Mouse (Mus musculus) urinary bladder, postnatal 4 days (tissue): Measurements from ENCODE around the gene Olfr69.
"Not testable (repeated sequence)": the region's sequence is repeated elsewhere in the genome, so short reads cannot be mapped to it uniquely, and the experiment has no call there.

Source experiments
- DNase-seq, 2 experiments: peaks; one replicate each; pipeline ENCODE4 v3.0.0; 2021 to 2022; ENCODE audit warnings: low spot score in 2 of 2

Olfr69 gene

DNA sequence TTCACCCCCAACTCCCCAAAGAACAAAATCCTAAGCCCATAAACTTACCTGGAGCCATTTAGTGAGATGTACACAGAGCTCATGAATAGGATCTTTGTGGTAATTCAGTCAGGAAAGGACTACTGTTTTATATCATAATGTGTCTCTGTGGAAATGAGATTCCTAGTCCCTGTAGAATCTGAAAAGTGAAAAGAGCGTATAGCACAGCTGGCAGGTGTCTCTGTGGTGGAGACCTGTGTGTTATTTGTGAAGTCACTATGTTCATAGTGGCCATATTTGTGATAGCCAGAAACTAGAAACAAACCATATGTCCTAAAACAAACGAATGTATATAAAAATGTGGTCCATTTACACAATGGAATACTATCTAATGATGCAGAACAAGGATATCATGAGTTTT is at the start of gene Olfr69:
Gene Olfr69 (minus strand): TSS at position 101 of the 400 bp plus-strand sequence.
- DNase-seq = no peak

- DNase-seq = not testable (repeated sequence)
These were observed 43.7 kb upstream of the Olfr69 start for GRCm38 (mm10) chr7:103815085-103815484.

- no peak for DNase-seq
These were observed 42.4 kb upstream of the Olfr69 start, which contains the start of gene Hbb-bt for GRCm38 (mm10) chr7:103813766-103814165. Gene Hbb-bt, minus strand, starts transcription at chr7:103813996.

GRCm38 (mm10) chr7:103813152-103813551 is 41.8 kb upstream of the Olfr69 start:
- DNase-seq = not testable (repeated sequence)

DNA sequence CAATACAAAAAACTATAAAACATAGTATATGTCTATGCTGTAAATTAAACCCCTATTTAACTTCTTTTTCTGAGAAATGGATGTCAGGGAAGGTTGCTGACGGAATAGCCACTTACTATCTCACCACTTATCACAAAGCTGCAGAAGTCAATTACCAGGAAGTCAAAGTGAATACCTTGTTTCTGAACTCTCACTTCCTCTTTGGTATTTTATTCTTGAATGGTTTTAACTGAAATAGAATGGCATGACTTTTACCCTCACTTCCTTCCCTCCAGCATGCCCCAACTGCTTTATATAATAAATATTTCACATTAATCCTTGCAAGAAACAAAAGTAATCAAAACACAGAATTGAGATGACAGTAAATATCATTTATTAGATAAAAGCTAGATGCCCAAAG is 40.8 kb upstream of the Olfr69 start:
- DNase-seq = no peak

DNA sequence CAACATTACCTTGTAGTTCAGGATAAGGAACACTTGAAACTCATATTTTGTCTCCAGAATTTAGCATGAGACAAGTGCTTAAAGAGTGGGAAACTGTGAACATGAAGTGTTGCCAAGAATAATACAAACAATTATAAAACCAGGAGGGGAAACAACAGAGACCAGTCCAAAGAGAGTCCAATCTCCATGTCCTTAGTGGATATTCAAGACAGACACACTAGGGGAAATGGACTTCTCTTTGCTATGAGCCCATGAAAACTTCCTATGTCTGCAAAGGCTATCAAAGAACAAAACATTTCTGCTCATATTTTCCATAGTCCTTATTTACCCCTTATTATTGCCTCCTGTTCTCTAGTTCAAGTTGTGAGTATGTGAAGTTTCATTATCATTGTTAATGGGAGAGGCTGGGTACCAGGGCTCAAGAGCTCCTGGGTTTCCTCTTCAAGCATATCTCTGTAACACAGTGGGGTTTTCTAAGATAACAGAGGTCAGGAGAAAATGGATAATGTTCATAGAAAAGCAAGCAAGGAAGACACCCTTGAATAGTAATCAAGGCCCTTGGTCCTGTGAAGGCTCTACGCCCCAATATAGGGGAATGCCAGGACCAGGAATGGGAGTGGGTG is 39.9 kb upstream of the Olfr69 start:
- no peak for DNase-seq

GRCm38 (mm10) chr7:103810746-103811145 is 39.4 kb upstream of the Olfr69 start:
- no peak for DNase-seq

DNA sequence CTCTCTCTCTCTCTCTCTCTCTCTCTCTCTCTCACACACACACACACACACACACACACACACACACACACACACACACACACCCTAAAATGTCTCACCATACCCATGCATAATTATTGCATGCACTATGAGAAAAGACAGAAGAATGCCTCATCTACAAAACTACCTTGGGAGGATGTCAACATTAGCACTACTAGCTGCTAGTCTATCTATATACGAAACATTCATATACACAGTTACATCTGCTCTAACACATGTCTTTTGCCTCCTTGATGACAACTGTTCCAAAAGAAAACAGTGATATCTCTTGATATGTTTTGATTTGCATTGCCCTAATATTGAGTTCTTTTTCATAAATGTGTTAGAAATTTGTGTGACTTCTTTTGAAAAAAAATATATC is 38.9 kb upstream of the Olfr69 start:
- no peak for DNase-seq

DNA sequence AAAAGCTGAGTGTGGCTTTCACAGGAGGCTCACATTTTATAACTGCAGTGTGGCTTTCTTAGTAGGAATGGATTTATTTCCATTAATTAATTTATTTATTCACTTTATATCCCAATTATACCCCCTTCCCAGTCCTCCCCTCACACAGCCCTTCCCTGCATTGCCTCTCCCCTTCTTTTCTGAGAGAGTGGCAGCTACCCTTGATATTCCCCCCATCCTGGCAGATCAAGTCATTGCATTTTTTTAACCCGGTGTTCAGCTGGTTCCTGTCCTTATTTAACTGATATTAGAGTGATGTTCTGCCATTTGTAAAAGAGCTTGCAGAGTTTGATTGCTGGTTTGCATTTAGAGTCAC is 38.4 kb upstream of the Olfr69 start:
- DNase-seq = no peak

DNA sequence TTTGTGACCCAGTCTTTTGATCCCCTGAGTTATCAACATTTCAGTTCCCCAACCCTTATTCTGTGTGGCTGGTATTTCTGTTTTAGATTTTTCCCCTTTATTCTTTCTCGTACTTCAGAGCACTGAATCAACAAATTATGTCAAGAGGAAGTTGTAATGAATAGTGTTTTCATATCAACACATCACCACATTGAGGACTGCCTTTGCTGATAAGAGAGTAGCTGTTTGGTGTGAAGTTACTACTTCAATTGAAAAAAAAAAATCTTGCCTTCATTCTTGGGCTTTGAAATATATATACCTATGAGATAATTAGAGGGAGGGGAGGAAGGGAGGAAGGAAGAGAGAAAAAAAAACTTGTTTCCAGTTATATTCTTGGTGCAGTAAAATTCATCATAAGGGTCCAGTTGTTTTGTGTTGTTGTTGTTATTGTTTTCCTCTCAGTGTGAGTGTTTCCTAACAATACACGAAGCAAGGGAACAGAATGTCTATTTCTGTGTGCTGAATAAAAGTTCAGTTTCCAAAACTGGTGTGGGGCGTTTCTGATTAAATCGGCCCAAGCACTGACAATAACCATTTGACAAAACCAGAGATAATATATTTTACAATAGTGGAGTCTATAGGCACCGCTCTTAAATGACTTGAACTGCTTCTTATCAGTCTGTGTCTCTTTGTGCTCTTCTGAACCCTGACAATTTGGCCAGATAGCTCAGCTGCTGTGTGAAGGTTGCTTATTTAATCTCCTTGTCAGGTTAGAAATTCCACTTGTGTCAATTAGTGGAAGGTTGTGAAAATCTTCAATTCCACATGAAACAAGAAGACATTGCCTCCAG is 37.8 kb upstream of the Olfr69 start:
- no peak for DNase-seq

DNA sequence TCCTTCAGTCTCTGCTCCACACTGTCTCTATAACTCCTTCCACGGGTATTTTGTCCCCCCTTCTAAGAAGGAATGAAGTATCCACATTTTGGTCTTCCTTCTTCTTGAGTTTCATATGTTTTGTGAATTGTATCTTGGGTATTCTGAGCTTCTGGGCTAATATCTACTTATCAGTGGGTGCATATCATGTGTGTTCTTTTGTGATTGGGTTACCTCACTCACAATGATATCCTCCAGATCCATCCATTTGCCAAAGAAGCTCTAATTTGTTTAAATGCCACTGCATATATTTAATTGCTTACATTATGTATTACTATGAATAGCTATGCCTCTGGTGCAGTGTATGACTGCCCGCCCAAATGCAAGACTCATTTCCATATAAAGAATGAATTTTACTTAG is 36.7 kb upstream of the Olfr69 start:
- DNase-seq = not testable (repeated sequence)

GRCm38 (mm10) chr7:103806856-103807255 is 35.5 kb upstream of the Olfr69 start:
- no peak for DNase-seq

DNA sequence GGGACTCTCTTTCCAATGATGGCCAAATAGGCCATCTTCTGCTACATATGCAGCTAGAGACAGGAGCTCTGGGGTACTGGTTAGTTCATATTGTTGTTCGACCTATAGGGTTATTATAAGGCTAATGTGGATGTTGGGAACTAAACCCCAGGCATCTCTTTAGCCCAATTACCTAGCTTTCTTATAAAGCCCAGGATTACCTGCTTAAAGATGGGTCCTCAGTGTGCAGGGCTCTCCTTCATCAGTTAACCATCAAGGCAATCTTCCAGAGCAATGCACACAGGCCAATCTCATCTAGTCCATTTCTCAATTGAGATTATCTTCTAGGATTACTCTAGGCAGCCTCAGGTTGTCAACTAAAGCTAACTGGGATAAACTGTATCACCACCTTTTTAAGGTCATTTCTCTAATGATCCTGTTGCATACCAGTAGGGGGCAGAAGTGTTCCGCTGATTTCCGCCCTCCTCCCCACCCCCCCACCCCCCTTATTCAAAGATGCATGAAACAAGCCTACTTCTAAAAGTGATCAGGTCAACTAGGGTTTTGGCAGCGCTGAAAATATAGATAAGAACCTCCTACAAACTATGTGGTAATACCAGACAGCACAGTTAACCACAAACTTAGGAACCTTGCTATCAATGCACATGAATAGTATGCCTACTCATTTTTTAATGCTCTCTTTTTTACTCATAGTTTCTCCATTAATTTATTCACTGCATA is 21.4 kb upstream of the Olfr69 start:
- DNase-seq = no peak

DNA sequence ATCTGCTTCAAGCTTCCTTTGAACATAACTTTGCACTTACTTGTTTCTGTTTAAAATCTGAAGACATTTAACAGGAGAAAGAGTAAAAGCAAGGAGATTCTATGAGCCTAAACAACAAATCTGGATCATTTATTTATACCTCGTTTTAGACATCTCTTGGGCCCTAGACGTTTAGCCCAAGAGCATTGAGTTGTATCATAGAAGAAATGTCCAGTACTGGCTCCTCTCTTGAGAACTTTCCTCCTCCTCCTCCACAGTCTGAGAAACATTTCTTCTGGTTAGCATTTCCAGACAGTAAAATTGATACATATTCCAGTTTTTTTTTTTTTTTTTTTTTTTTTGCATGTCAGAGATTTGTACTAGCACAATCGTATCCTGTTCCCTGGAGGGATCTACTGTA is 20.3 kb upstream of the Olfr69 start, which contains the start of gene Olfr67:
Gene Olfr67 (minus strand): TSS at position 101 of the 400 bp plus-strand sequence.
- no peak for DNase-seq

DNA sequence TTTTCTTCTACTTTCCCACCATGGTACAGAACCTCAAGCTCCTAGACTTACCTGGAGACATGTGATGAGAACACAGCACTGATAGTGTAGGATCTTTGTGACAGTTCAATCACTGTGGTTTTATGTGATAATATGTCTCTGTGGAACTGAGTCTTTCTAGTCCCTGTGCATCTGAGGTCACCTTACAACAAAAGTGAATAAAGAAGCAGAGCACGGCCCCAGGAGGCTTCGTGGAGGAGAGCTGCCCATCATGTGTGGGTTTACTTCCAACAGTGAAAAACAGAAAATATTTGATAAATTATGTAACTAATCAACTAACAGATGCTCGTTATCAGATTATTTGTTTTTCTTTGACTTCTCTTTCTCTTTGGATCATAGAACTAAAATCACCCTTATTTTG is 8.2 kb upstream of the Olfr69 start, which contains the start of gene Olfr68:
Gene Olfr68 (minus strand): TSS at position 101 of the 400 bp plus-strand sequence.
- no peak for DNase-seq

GRCm38 (mm10) chr7:103777652-103778051 is 6.3 kb upstream of the Olfr69 start:
- not testable (repeated sequence) for DNase-seq

- not testable (repeated sequence) for DNase-seq
These were observed 3.7 kb downstream of the Olfr69 start for GRCm38 (mm10) chr7:103767687-103768086.

- DNase-seq = not testable (repeated sequence)
These were observed 9.2 kb downstream of the Olfr69 start for GRCm38 (mm10) chr7:103762212-103762611.

DNA sequence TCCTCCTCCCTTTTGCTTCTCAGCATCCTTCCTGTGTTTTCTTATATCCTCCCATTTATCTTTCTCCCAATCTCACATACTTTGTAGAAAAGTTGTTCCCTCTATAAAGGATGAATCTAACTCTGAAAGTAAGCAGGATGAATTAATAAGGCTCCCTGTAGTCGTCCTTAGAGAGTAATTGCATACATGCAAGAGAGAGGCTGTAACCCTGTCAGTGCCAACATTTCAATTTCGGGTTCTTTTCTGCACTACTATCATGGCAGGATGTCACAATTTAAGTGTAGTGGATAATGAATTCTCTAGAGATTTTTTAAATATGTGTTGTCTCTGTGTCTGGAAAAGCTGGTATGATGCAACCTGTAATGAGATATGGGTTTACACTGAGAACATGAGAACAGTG is 14.2 kb downstream of the Olfr69 start, which contains the start of gene Olfr630:
Gene Olfr630 (minus strand): TSS at position 101 of the 400 bp plus-strand sequence.
- DNase-seq = no peak

GRCm38 (mm10) chr7:103744843-103745242 is 26.6 kb downstream of the Olfr69 start, which contains the start of gene Olfr629:
Gene Olfr629, minus strand, starts transcription at chr7:103744943.
- no peak for DNase-seq

- no peak for DNase-seq
These were observed 41.3 kb downstream of the Olfr69 start, which contains the start of gene Olfr628 for GRCm38 (mm10) chr7:103730074-103730473. Gene Olfr628, plus strand, starts transcription at chr7:103730374.

DNA sequence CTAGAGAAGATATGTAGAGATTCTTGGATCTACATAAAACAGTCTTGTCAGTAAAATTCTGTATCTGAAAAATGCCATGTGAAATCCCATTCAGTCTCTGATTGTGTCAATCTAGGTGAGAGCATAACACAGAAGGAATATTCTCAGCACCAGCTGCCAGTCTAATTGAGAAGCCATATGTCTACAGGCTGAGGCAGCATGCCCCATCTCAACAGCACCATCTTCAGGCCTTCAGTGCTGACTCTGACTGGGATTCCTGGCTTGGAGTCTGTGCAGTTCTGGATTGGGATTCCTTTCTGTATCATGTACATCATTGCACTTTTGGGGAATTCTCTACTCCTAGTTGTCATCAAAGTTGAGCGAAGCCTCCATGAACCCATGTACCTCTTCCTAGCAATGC is 55.0 kb downstream of the Olfr69 start:
- DNase-seq = not testable (repeated sequence)
